36 mouse cellular contexts compared by ENCODE assay signal in genomic region chr2:21231147-21231546, GRCm38 (mm10).
"Had no signal": no experiment of that assay in that cellular context is flagged by ENCODE, and none has a peak within 500 bp of the region (broad histone marks: within the 10 kb centered on the region; RNA-seq: fewer than 3 reads in every experiment).

No protein-coding gene starts in this region.

- H3K4me1 ChIP-seq: hindbrain, embryonic 10.5 days; hindbrain, embryonic 12.5 days; hindbrain, embryonic 13.5 days; hindbrain, embryonic 15.5 days; kidney, embryonic 15.5 days had no signal

- H3K4me2 ChIP-seq: heart, embryonic 11.5 days; heart, embryonic 12.5 days; heart, embryonic 13.5 days; heart, embryonic 15.5 days; hindbrain, embryonic 12.5 days; hindbrain, embryonic 13.5 days; hindbrain, embryonic 14.5 days; hindbrain, embryonic 15.5 days; intestine, embryonic 15.5 days; kidney, embryonic 15.5 days had no signal

- DNase-seq: heart, adult 2 months; heart, postnatal 10 days; heart, postnatal 14 days; heart, postnatal 36 days; heart, postnatal 4 days; kidney, adult 11 months; kidney, adult 18-20 months; kidney, adult 2 months; kidney, adult 8-10 months; kidney, adult 9 months; kidney, postnatal 10 days; kidney, postnatal 14 days; kidney, postnatal 25 days; kidney, postnatal 36 days; kidney, postnatal 4 days; layer of hippocampus, adult 9-11 months; layer of hippocampus, postnatal 36 days had no signal

- H3K9me3 ChIP-seq: heart, embryonic 10.5 days; heart, embryonic 12.5 days; heart, embryonic 13.5 days; heart, embryonic 15.5 days; hindbrain, embryonic 10.5 days; hindbrain, embryonic 12.5 days; hindbrain, embryonic 13.5 days; hindbrain, embryonic 15.5 days; intestine, embryonic 15.5 days; kidney, embryonic 15.5 days had no signal

- H3K9ac ChIP-seq: heart, embryonic 12.5 days; heart, embryonic 13.5 days; heart, embryonic 15.5 days; hindbrain, embryonic 12.5 days; hindbrain, embryonic 13.5 days; hindbrain, embryonic 14.5 days; hindbrain, embryonic 15.5 days; intestine, embryonic 15.5 days; kidney, embryonic 15.5 days had no signal

- ATAC-seq: hindbrain, embryonic 16.5 days; hindbrain, postnatal 0 days; inflammation-experienced regulatory T-cells, adult 6 months; intestine, embryonic 15.5 days; intestine, embryonic 16.5 days; intestine, postnatal 0 days had no signal

- H3K27ac ChIP-seq: heart, adult 2 months; heart, embryonic 10.5 days; heart, embryonic 13.5 days; heart, embryonic 15.5 days; hindbrain, embryonic 10.5 days; hindbrain, embryonic 12.5 days; hindbrain, embryonic 13.5 days; hindbrain, embryonic 14.5 days; hindbrain, embryonic 15.5 days; hindbrain, postnatal 0 days; intestine, embryonic 15.5 days; kidney, embryonic 15.5 days; kidney, postnatal 0 days; layer of hippocampus, adult 2 months had no signal

- H3K36me3 ChIP-seq: heart, embryonic 10.5 days; heart, embryonic 12.5 days; heart, embryonic 13.5 days; heart, embryonic 15.5 days; hindbrain, embryonic 10.5 days; hindbrain, embryonic 12.5 days; hindbrain, embryonic 15.5 days; intestine, embryonic 15.5 days; kidney, embryonic 15.5 days had no signal

- H3K27me3 ChIP-seq: heart, embryonic 12.5 days; heart, embryonic 15.5 days; hindbrain, embryonic 12.5 days; hindbrain, embryonic 13.5 days; hindbrain, embryonic 15.5 days; intestine, embryonic 15.5 days; kidney, embryonic 15.5 days had no signal

- H3K4me3 ChIP-seq: heart, adult 2 months; heart, embryonic 10.5 days; heart, embryonic 12.5 days; heart, embryonic 13.5 days; heart, embryonic 15.5 days; hindbrain, embryonic 10.5 days; hindbrain, embryonic 12.5 days; hindbrain, embryonic 13.5 days; hindbrain, embryonic 15.5 days; intestine, embryonic 15.5 days; kidney, embryonic 15.5 days; layer of hippocampus, adult 2 months had no signal
